Mouse (Mus musculus) hindbrain, embryonic 11.5 days (tissue): ENCODE measurements at regions not wholly inside any gene's neighbourhood (a gene's known extent, or its start where the extent isn't known, plus 50 kb on each side); places are given as distances from the start of the nearest gene placed in this dataset.
A peak's percentile ranks its signal among the peaks of the same experiment; 100 is the strongest.

Source experiments
- ATAC-seq: fragments of 200-750 bp; cut with Nextera tagmentation; 2 replicates; pipeline ENCODE4 v1.8.0; 2017; ENCODE audit warnings: mild to moderate bottlenecking, moderate TSS enrichment, moderate library complexity; ENCODE audit not compliant: low FRiP score
- DNase-seq: peaks from one replicate; pipeline ENCODE4 v3.0.0-alpha.2; 2015; ENCODE audit warnings: low spot score
- H3K27ac ChIP-seq: fragments of 300-500 bp; sonication (generic); 2 replicates; pipeline ENCODE4 v1.5.1; 2014; ENCODE audit warnings: mild to moderate bottlenecking, low read depth, low read length
- H3K27me3 ChIP-seq: fragments of 300-500 bp; sonication (generic); 2 replicates; pipeline ENCODE4 v1.6.1; 2014; ENCODE audit warnings: mild to moderate bottlenecking, low read length, moderate library complexity, mixed read lengths; ENCODE audit not compliant: control insufficient read depth, insufficient read depth
- H3K36me3 ChIP-seq: fragments of 300-500 bp; sonication (generic); 2 replicates; pipeline ENCODE4 v1.6.1; 2014; ENCODE audit warnings: mild to moderate bottlenecking, low read length, moderate library complexity, mixed read lengths; ENCODE audit not compliant: control insufficient read depth, insufficient read depth
- H3K4me1 ChIP-seq: fragments of 300-500 bp; sonication (generic); replicated peaks from 2 replicates; pipeline ENCODE4 v1.6.1; 2014; ENCODE audit warnings: low read length, mixed read lengths; ENCODE audit not compliant: control insufficient read depth, insufficient read depth
- H3K4me2 ChIP-seq: fragments of 300-500 bp; sonication (generic); replicated peaks from 2 replicates; pipeline ENCODE4 v1.6.1; 2014; ENCODE audit warnings: mild to moderate bottlenecking, low read depth, low read length
- H3K4me3 ChIP-seq: fragments of 300-500 bp; sonication (generic); 2 replicates; pipeline ENCODE4 v1.5.1; 2014; ENCODE audit warnings: low read depth, low read length
- H3K9ac ChIP-seq: fragments of 300-500 bp; sonication (generic); 2 replicates; pipeline ENCODE4 v1.6.1; 2014; ENCODE audit warnings: low read depth, low read length
- H3K9me3 ChIP-seq: fragments of 300-500 bp; sonication (generic); 2 replicates; pipeline ENCODE4 v1.6.1; 2016; ENCODE audit warnings: low read length; ENCODE audit not compliant: control insufficient read depth
- WGBS: fragments of 180-500 bp; shearing (Covaris S2); extraction: QIAGEN DNeasy Blood & Tissue Kit; methylation state at CpG from one replicate; pipeline ENCODE4 v1.1.7; 2014; 5-methylcytosine and 5-hydroxymethylcytosine counted together

DNA sequence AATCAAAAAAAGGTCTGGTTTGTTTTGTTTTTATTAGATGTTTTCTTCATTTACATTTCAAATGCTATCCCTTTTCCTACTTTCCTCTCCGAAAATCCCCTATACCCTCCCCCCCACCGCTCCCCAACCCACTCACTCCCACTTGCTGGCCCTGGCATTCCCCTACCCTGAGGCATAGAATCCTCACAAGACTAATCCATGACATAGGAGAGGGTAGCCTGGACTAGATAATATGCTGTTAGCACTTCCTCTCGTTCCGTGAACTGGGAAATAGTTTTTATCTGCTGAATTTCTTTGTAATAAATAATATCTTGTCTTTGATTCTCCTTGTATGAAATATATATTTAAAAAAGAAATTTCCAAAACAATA, 151.4 kb upstream of the Rag2 start:
- Histone ChIP-seq H3K4me1 (no peaks in the 10 kb centered on the region), H3K27ac (no peak overlapping the region), H3K36me3 (no peaks in the 10 kb centered on the region), H3K4me2 (no peak overlapping the region), H3K9ac (no peak overlapping the region), H3K27me3 (no peaks in the 10 kb centered on the region), H3K4me3 (no peak overlapping the region), H3K9me3 (no peaks in the 10 kb centered on the region)
- WGBS = 91% methylated on average over 4 of the region's 4 CpGs
- DNase-seq = no peak
- peak; percentile 72; the same call in 1 of the 2 replicates for ATAC-seq

DNA sequence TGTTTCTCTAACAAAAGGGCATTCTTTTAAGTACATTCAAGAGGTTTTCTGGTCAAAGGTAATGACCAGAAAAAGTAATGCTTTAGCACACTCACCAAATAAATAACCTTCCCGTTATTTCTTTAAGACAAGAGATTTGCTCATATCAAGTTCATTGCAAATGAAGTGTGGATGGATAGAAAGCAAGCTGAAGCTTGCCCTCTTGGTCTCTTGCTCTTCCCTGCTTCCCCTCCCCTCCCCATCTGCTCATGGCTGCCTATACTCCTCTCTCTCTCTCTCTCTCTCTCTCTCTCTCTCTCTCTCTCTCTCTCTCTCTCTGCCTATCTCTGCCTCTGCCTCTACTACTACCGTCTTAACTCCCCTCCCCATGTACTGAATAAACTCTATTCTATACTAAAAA, 147.7 kb upstream of the Rag2 start:
- H3K4me1 ChIP-seq = no peaks in the 10 kb centered on the region
- no peak overlapping the region for H3K4me2 ChIP-seq
- H3K27ac ChIP-seq = no peak overlapping the region
- no peaks in the 10 kb centered on the region for H3K36me3 ChIP-seq
- no peak for DNase-seq
- no peak overlapping the region for H3K9ac ChIP-seq
- ATAC-seq = no peak
- no peak overlapping the region for H3K4me3 ChIP-seq
- H3K9me3 ChIP-seq = no peaks in the 10 kb centered on the region
- no peaks in the 10 kb centered on the region for H3K27me3 ChIP-seq
- WGBS = 87% methylated on average over 2 of the region's 2 CpGs

- WGBS = 95% methylated on average over 2 of the region's 2 CpGs
- DNase-seq (no peak), ATAC-seq (no peak)
- H3K4me2 ChIP-seq = no peak overlapping the region
- H3K9me3 ChIP-seq = no peaks in the 10 kb centered on the region
- no peaks in the 10 kb centered on the region for H3K36me3 ChIP-seq
- H3K4me3 ChIP-seq = no peak overlapping the region
- H3K27me3 ChIP-seq = no peaks in the 10 kb centered on the region
- H3K9ac ChIP-seq = no peak overlapping the region
- no peak overlapping the region for H3K27ac ChIP-seq
- no peaks in the 10 kb centered on the region for H3K4me1 ChIP-seq
Measured at GRCm38 (mm10) chr2:101490207-101490606, 134.3 kb upstream of the Rag2 start.

DNA sequence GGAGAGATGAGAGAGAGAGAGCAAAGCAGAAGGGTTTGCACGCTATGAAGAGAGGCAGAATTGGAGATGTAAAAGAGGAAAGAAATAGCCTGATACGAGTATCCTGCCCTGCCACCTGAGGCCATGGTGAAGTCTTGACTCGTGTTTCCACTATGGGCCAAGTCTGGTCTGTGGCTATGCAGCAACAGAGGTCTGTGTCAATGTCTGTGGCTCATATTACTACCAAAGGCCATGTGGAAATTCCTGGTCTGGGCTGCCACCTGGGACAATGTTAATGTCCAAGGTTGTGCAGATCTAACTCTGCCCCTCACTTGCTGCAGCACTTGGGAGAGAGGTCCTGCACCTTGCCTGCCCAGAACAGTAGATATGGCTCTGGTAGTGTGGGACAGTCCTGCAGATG, 132.8 kb upstream of the Rag2 start:
- Histone ChIP-seq H3K27ac (no peak overlapping the region), H3K4me3 (no peak overlapping the region), H3K9me3 (no peaks in the 10 kb centered on the region), H3K4me1 (no peaks in the 10 kb centered on the region), H3K4me2 (no peak overlapping the region), H3K36me3 (no peaks in the 10 kb centered on the region), H3K9ac (no peak overlapping the region), H3K27me3 (no peaks in the 10 kb centered on the region)
- WGBS = 81% methylated on average over 3 of the region's 3 CpGs
- DNase-seq (no peak), ATAC-seq (no peak)

- no peaks in the 10 kb centered on the region for H3K27me3 ChIP-seq
- no peak overlapping the region for H3K4me2 ChIP-seq
- no peak for ATAC-seq
- H3K9me3 ChIP-seq = no peaks in the 10 kb centered on the region
- no peak overlapping the region for H3K27ac ChIP-seq
- no peak overlapping the region for H3K4me3 ChIP-seq
- no peaks in the 10 kb centered on the region for H3K36me3 ChIP-seq
- DNase-seq = no peak
- no peaks in the 10 kb centered on the region for H3K4me1 ChIP-seq
- H3K9ac ChIP-seq = no peak overlapping the region
Measured at GRCm38 (mm10) chr2:101508116-101508515, 116.4 kb upstream of the Rag2 start.
